Mouse (Mus musculus) limb, embryonic 14.5 days (tissue): ENCODE measurements around the gene Mcl1. TPM values are rescaled to one million over a fixed set of nuclear protein-coding genes. Genes with fewer than 3 reads are reported as not detected.
A peak's percentile ranks its signal among the peaks of the same experiment; 100 is the strongest.
"Not testable (repeated sequence)": the region's sequence is repeated elsewhere in the genome, so short reads cannot be mapped to it uniquely, and the experiment has no call there.

Experiments used
- ATAC-seq: fragments of 200-750 bp; cut with Nextera tagmentation; 2 replicates; pipeline ENCODE4 v1.8.0; 2017; ENCODE audit warnings: low read depth, moderate number of reproducible peaks, moderate TSS enrichment; ENCODE audit not compliant: low FRiP score
- DNase-seq: peaks from one replicate; pipeline ENCODE4 v3.0.0-alpha.2; 2015; ENCODE audit warnings: low spot score
- H3K27ac ChIP-seq: fragments of 300-500 bp; sonication (generic); replicated peaks from 2 replicates; pipeline ENCODE4 v1.5.1; 2014; ENCODE audit warnings: low read depth, mild to moderate bottlenecking, low read length, moderate library complexity, mixed read lengths
- H3K27me3 ChIP-seq: fragments of 300-500 bp; sonication (generic); 2 replicates; pipeline ENCODE4 v1.6.1; 2014; ENCODE audit warnings: low read length, mixed read lengths; ENCODE audit not compliant: control insufficient read depth, insufficient read depth
- H3K36me3 ChIP-seq: fragments of 300-500 bp; sonication (generic); 2 replicates; pipeline ENCODE4 v1.6.1; 2014; ENCODE audit warnings: mild to moderate bottlenecking, low read length, moderate library complexity, mixed read lengths; ENCODE audit not compliant: control insufficient read depth, insufficient read depth
- H3K4me1 ChIP-seq: fragments of 300-500 bp; sonication (generic); 2 replicates; pipeline ENCODE4 v1.6.1; 2014; ENCODE audit warnings: antibody characterized with exemption, low read length, mixed read lengths; ENCODE audit not compliant: control insufficient read depth, insufficient read depth
- H3K4me2 ChIP-seq: fragments of 300-500 bp; sonication (generic); replicated peaks from 2 replicates; pipeline ENCODE4 v1.6.1; 2014; ENCODE audit warnings: low read depth, mild to moderate bottlenecking, low read length, moderate library complexity; ENCODE audit not compliant: severe bottlenecking
- H3K4me3 ChIP-seq: fragments of 300-500 bp; sonication (generic); replicated peaks from 2 replicates; pipeline ENCODE4 v1.5.1; 2014; ENCODE audit warnings: low read length
- H3K9ac ChIP-seq: fragments of 300-500 bp; sonication (generic); 2 replicates; pipeline ENCODE4 v1.6.1; 2014; ENCODE audit warnings: mild to moderate bottlenecking, low read depth, low read length, moderate library complexity; ENCODE audit not compliant: severe bottlenecking
- H3K9me3 ChIP-seq: fragments of 300-500 bp; sonication (generic); 2 replicates; pipeline ENCODE4 v1.6.1; 2016; ENCODE audit warnings: low read length; ENCODE audit not compliant: control insufficient read depth
- POLR2A ChIP-seq: fragments of 200-500 bp; IDR thresholded peaks from 2 replicates; pipeline ENCODE4 v1.8.0; 2012; ENCODE audit warnings: inconsistent platforms, mild to moderate bottlenecking, moderate library complexity, borderline replicate concordance; ENCODE audit not compliant: insufficient read depth, insufficient read length; ENCODE audit errors: extremely low read depth
- WGBS: fragments of 180-500 bp; shearing (Covaris S2); extraction: QIAGEN DNeasy Blood & Tissue Kit; methylation state at CpG from one replicate; pipeline ENCODE4 v1.1.7; 2014; 5-methylcytosine and 5-hydroxymethylcytosine counted together
- polyA plus RNA-seq, 2 experiments: library from polyadenylated mRNA; depleted of rRNA in 1 of 2; stranded (reverse) in 1 of 2; unstranded in 1 of 2; fragments of >200 nt; fragmentation: Nextera tagmentation in 1 of 2; extraction: Ambion mirVana in 1 of 2; gene quantifications; 2 replicates each; pipeline versions ENCODE4 v1.2.1 to v1.2.3; 2012 to 2014

Mcl1 gene
- polyA plus RNA-seq, 2 experiments = 64.5 to 67.8 TPM

DNA sequence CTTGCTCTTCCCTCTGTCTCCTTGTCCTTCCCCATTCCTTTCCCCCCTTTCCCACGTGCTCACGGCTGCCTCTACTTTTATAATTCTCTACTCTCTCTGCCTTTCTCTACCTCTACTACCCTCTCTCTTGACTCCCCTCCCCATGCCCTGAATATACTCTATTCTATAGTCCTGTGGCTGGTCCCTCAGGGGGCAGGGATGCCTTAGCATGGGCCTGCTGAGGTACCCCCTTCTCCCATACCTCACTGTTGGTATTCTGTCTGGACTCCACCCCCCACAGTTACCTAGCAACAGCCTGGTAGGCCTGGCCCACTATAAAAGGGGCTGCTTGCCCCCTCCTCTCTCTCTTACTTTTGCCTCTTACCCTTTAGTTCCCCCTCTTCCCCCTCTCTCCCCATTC, 35.0 kb upstream of the Mcl1 start:
- Histone ChIP-seq H3K27ac (peak overlapping the region; percentile 72), H3K27me3 (no peaks in the 10 kb centered on the region)

DNA sequence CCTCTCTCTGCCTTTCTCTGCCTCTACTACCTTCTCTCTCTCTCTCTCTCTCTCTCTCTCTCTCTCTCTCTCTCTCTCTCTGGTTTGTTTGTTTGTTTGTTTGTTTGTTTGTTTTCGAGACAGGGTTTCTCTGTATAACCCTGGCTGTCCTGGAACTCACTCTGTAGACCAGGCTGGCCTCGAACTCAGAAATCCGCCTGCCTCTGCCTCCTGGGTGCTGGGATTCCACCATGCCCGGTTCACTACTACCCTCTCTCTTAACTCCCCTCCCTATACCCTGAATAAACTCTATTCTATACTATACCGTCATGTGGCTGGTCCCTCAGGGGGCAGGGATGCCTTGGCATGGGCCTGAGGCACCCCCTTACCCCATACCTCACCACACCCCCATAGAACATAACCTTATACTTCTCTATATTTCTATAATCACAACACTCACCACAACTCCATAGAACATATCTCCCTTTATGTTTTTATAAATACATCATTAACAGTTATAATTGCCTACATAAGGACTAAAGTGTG, 34.5 kb upstream of the Mcl1 start:
- not testable (repeated sequence) for H3K4me1 ChIP-seq, ATAC-seq, H3K9me3 ChIP-seq, H3K9ac ChIP-seq, H3K27me3 ChIP-seq, DNase-seq
- Histone ChIP-seq H3K4me2 (peak overlapping the region; percentile 33), H3K27ac (peak overlapping the region; percentile 90), H3K36me3 (peaks cover 26% of the 10 kb centered on the region), H3K4me3 (peak overlapping the region; percentile 55)
- WGBS = 64% methylated on average over 5 of the region's 5 CpGs

More for the DNA sequence above, 35.0 kb upstream of the Mcl1 start:
- WGBS = 53% methylated on average over 2 of the region's 2 CpGs
- Histone ChIP-seq H3K9me3 (no peaks in the 10 kb centered on the region), H3K36me3 (peaks cover 25% of the 10 kb centered on the region), H3K4me2 (no peak overlapping the region), H3K4me3 (no peak overlapping the region), H3K9ac (no peak overlapping the region), H3K4me1 (peaks cover 9% of the 10 kb centered on the region)
- DNase-seq (no peak), ATAC-seq (no peak)
- TF ChIP-seq POLR2A = no peak

DNA sequence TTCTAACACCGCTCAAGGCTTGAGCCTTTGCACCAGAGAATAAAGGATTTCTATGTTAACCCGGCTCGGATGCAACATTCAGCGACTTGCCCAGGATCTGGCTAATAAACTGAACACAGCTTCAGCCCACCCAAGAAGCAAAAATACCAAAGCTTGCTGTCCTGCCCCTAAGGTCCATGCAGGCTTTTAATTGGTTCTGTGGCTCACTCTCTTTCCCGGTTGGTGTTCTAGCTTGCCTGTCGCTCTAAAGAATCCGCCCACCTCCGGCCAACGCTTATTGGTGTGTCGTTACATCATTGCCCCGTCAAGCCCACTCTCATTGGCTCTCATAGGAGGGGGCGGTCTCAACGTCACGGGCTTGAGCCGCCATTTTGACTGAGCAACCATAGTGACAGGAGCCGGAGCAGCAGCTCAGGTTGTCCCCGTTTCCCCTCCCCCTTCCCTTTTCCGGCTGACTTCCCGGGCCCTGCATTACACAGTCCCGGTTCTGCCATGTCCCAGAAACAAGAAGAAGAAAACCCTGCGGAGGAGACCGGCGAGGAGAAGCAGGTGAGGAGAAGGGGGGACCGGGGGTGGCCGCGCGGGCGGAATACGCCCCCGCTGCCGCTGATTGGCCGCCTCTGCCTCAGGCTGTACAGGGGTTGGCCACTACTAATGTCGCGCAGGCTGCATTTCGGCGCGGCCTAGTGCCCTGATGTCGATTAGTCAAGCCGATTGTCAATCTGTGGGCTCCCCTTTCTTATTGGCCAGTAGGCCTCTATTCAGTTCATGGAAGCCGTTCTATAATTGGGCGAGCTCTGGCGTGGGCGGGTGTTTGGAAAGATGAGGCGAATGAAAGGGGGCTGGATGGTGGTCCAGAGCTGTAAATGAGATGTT, 33.7 kb upstream of the Mcl1 start, which contains the start of gene Ensa:
TSS of gene Ensa (plus strand) at position 366 of the 876 bp plus-strand sequence.
- Histone ChIP-seq H3K4me1 (peaks cover 9% of the 10 kb centered on the region), H3K9me3 (no peaks in the 10 kb centered on the region), H3K27ac (peak within 1 kb of the TSS; percentile 90), H3K9ac (peak within 1 kb of the TSS; percentile 63), H3K4me3 (peak within 1 kb of the TSS; percentile 55), H3K4me2 (peak within 1 kb of the TSS; percentile 59), H3K27me3 (no peaks in the 10 kb centered on the region), H3K36me3 (peaks cover 34% of the 10 kb centered on the region)
- ATAC-seq (peak; percentile 99), DNase-seq (peak; percentile 100)
- under 1% methylated on average over 42 of the region's 44 CpGs for WGBS
- TF ChIP-seq POLR2A = peak; percentile 52; the same call in 1 of the 2 replicates

DNA sequence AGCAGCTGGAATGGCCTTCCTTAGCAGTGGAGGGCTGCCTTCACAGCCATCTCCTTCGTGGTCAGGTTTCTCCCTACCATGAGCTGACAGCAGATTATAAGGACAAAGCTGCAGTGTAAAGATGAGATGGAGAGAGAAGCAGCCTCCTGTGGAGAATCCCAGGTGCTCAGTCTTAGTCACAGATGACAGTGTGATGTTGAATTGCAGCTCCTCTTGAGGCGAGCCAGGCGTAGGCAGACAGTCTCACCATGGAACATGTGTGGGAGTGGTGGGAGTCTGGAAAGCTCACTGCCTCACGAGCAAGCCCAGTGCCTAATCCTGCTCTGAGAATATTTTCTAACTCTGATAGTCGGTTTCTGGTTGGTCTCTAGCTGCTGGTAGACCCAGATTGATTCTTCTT, 30.8 kb upstream of the Mcl1 start:
- no peak overlapping the region for H3K4me3 ChIP-seq
- no peaks in the 10 kb centered on the region for H3K27me3 ChIP-seq
- no peak overlapping the region for H3K4me2 ChIP-seq
- H3K9me3 ChIP-seq = no peaks in the 10 kb centered on the region
- 92% methylated on average over 5 of the region's 5 CpGs for WGBS
- DNase-seq = no peak
- TF ChIP-seq POLR2A = no peak
- no peak for ATAC-seq
- peaks cover 58% of the 10 kb centered on the region for H3K36me3 ChIP-seq
- peaks cover 9% of the 10 kb centered on the region for H3K4me1 ChIP-seq
- H3K9ac ChIP-seq = no peak overlapping the region
- no peak overlapping the region for H3K27ac ChIP-seq

DNA sequence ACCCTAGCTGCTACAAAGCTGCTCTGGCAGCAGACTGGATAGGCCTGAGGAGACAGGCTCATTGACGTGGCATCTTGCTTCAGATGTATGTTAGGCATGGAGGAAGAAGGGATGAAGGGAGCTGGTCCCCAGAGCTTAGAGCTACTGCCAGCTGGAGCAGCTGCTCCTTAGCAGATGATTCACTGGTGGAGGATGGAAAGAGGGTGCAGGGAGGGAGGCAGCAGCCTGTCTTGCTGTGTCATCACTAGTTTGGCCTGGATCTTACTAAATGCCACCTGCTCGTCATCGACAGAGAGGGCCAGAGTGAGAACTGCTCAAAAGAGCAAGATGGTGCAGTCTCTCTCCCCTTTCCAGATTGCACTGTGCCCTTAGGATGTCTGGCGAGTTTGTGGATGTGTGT, 28.8 kb upstream of the Mcl1 start:
- peaks cover 9% of the 10 kb centered on the region for H3K4me1 ChIP-seq
- H3K9ac ChIP-seq = no peak overlapping the region
- ATAC-seq (no peak), DNase-seq (no peak)
- no peak for TF ChIP-seq POLR2A
- H3K9me3 ChIP-seq = no peaks in the 10 kb centered on the region
- peaks cover 76% of the 10 kb centered on the region for H3K36me3 ChIP-seq
- H3K27ac ChIP-seq = no peak overlapping the region
- H3K27me3 ChIP-seq = no peaks in the 10 kb centered on the region
- H3K4me3 ChIP-seq = no peak overlapping the region
- no peak overlapping the region for H3K4me2 ChIP-seq
- WGBS = 81% methylated on average over 3 of the region's 4 CpGs
